ENCODE assay signal across 8 mouse cellular contexts in the genomic region with DNA sequence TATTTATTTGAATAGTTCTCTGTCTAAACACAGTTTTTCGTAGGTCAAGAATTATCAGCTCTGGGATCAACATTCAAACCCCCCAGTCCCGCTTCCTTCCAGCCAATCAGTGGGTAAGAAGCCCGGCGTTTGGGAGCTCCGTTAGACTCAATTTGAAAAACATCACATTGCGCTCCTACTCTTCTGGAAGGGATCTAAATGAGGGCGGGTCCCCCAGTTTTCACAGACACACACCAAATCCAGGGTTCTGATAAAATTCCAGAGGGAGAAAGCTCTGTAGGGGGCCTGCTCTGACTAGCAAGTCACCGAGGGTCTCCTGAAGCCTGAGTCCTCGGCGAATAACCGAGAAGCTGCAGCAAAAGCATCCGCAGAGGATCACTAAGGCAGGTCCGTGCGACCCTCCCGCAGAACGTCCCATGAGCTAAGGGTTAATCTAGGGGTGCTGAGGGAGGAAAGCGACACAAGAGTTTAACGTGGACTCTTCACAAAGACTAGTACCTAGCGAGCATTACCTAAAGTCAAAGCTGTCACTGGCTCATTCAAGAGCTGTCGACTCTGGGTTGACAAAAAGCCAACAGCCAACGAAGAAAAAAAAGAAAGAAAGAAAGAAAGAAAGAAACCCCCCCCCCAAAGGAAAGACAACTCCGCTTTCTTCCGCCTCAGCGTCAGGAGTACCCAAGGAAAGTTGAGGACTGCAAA. TPM values are rescaled to one million over a fixed set of nuclear protein-coding genes. Genes with fewer than 3 reads are reported as not detected.
A peak's percentile ranks its signal among the peaks of the same experiment; 100 is the strongest.
DNase-seq lines count a peak whose midpoint lies in the region; ATAC-seq and TF ChIP-seq lines count a peak whose summit lies in the region.

No protein-coding gene starts in this region.

- no peaks in the 10 kb centered on the region for H3K27me3 ChIP-seq in hindbrain, postnatal 0 days (ENCODE audit: insufficient read depth, low read length)
- H3K27me3 ChIP-seq in limb, embryonic 14.5 days (ENCODE audit: control insufficient read depth, insufficient read depth, low read length) = no peaks in the 10 kb centered on the region
- H3K27me3 ChIP-seq in midbrain, embryonic 16.5 days (ENCODE audit: control insufficient read depth, insufficient read depth, low read depth, low read length) = no peaks in the 10 kb centered on the region

- ATAC-seq in hindbrain, postnatal 0 days = no peak
- no peak for ATAC-seq in limb, embryonic 14.5 days (ENCODE audit: low FRiP score, low read depth)
- no peak for ATAC-seq in midbrain, embryonic 16.5 days

- H3K4me2 ChIP-seq in hindbrain, postnatal 0 days (ENCODE audit: low read depth, low read length) = peak overlapping the region; percentile 88
- peak overlapping the region; percentile 79 for H3K4me2 ChIP-seq in limb, embryonic 14.5 days (replicated peaks; ENCODE audit: low read depth, low read length, severe bottlenecking)
- peak overlapping the region; percentile 82 for H3K4me2 ChIP-seq in midbrain, embryonic 16.5 days (ENCODE audit: low read length)

- TF ChIP-seq CTCF in hindbrain, postnatal 0 days (IDR thresholded peaks at IDR 0.05; ENCODE audit: low read depth) = no peak

- no peaks in the 10 kb centered on the region for H3K36me3 ChIP-seq in hindbrain, postnatal 0 days (ENCODE audit: insufficient read depth, low read length)
- no peaks in the 10 kb centered on the region for H3K36me3 ChIP-seq in limb, embryonic 14.5 days (ENCODE audit: control insufficient read depth, insufficient read depth, low read length)
- H3K36me3 ChIP-seq in midbrain, embryonic 16.5 days (ENCODE audit: control insufficient read depth, insufficient read depth, low read length) = no peaks in the 10 kb centered on the region

- under 1% methylated on average over 24 of the region's 24 CpGs for WGBS in hindbrain, postnatal 0 days
- WGBS in limb, embryonic 14.5 days = 1% methylated on average over 24 of the region's 24 CpGs
- 0% methylated on average over 24 of the region's 24 CpGs for WGBS in midbrain, embryonic 16.5 days

- peak overlapping the region; percentile 89 for H3K4me3 ChIP-seq in hindbrain, postnatal 0 days (ENCODE audit: low read length)
- peak overlapping the region; percentile 72 for H3K4me3 ChIP-seq in limb, embryonic 14.5 days (replicated peaks; ENCODE audit: low read length)
- peak overlapping the region; percentile 85 for H3K4me3 ChIP-seq in midbrain, embryonic 16.5 days (ENCODE audit: low read depth, low read length)

- peak; percentile 4 to 45 for DNase-seq in layer of hippocampus, adult 18-20 months (ENCODE audit: low spot score in 2 of 2)
- no peak for DNase-seq in layer of hippocampus, adult 9-11 months
- peak; percentile 48 for DNase-seq in cerebellum, adult 9-11 months
- peak; percentile 36 for DNase-seq in gastrocnemius, adult 18-20 months (ENCODE audit: low spot score)
- DNase-seq in hindbrain, postnatal 0 days (ENCODE audit: low spot score) = peak; percentile 66
- peak; percentile 64 for DNase-seq in limb, embryonic 14.5 days (ENCODE audit: low spot score)
- peak; percentile 63 to 79 for DNase-seq in spleen, postnatal 4 days (ENCODE audit: low spot score in 2 of 2)

- H3K9ac ChIP-seq in hindbrain, postnatal 0 days (replicated peaks; ENCODE audit: low read length) = peak overlapping the region; percentile 75
- peak overlapping the region; percentile 95 for H3K9ac ChIP-seq in limb, embryonic 14.5 days (ENCODE audit: low read depth, low read length, severe bottlenecking)
- H3K9ac ChIP-seq in midbrain, embryonic 16.5 days (ENCODE audit: low read depth, low read length) = peak overlapping the region; percentile 77

- H3K27ac ChIP-seq in hindbrain, postnatal 0 days = peak overlapping the region; percentile 85
- H3K27ac ChIP-seq in limb, embryonic 14.5 days (replicated peaks; ENCODE audit: low read depth, low read length) = peak overlapping the region; percentile 96
- H3K27ac ChIP-seq in midbrain, embryonic 16.5 days (ENCODE audit: low read length) = peak overlapping the region; percentile 79

- peaks cover 4% of the 10 kb centered on the region; the same call in 1 of the 2 replicates for H3K4me1 ChIP-seq in hindbrain, postnatal 0 days (ENCODE audit: insufficient read depth, low read length)
- H3K4me1 ChIP-seq in limb, embryonic 14.5 days (ENCODE audit: control insufficient read depth, insufficient read depth, low read length) = 0 out of 2 replicates have a peak, but pooled peaks cover 2% of the 10 kb centered on the region
- H3K4me1 ChIP-seq in midbrain, embryonic 16.5 days (ENCODE audit: control insufficient read depth, insufficient read depth, low read length) = peaks cover 3% of the 10 kb centered on the region; the same call in 1 of the 2 replicates

- no peak for TF ChIP-seq POLR2A in limb, embryonic 14.5 days (IDR thresholded peaks at IDR 0.05; ENCODE audit: borderline replicate concordance, extremely low read depth, insufficient read depth, insufficient read length)

- no peaks in the 10 kb centered on the region for H3K9me3 ChIP-seq in hindbrain, postnatal 0 days (ENCODE audit: low read length)
- no peaks in the 10 kb centered on the region for H3K9me3 ChIP-seq in limb, embryonic 14.5 days (ENCODE audit: control insufficient read depth, low read length)
- no peaks in the 10 kb centered on the region for H3K9me3 ChIP-seq in midbrain, embryonic 16.5 days (replicated peaks; ENCODE audit: control insufficient read depth, low read length, poor library complexity, severe bottlenecking)

RNA-seq across cellular contexts. Expression of gene Kcnrg, which starts 40.1 kb away (rescaled TPM):
- total RNA-seq in layer of hippocampus, adult 18-20 months (2021) = under 1 TPM; 0.97 to 0.99 TPM
- under 1 TPM in 1 of 2 experiments, not detected in 1; 0.11 TPM for total RNA-seq in gastrocnemius, adult 18-20 months (2021)
- 1.2 and 2.5 TPM in 2 replicates for total RNA-seq in hindbrain, postnatal 0 days (2014; rRNA removed)
- polyA plus RNA-seq in hindbrain, postnatal 0 days (2015; fragmentation: Nextera tagmentation; extraction: Ambion mirVana) = 1.5 TPM in 2 replicates
- 0.23 and 0.29 TPM in 2 replicates for polyA plus RNA-seq in limb, embryonic 14.5 days (2012; rRNA removed)
- 1.2 and 1.5 TPM in 2 replicates for polyA plus RNA-seq in limb, embryonic 14.5 days (2014; fragmentation: Nextera tagmentation; extraction: Ambion mirVana)
- 3.1 and 4.0 TPM in 2 replicates for polyA plus RNA-seq in midbrain, embryonic 16.5 days (2015; fragmentation: Nextera tagmentation; extraction: Ambion mirVana)

RNA-seq across cellular contexts. Expression of gene Trim13, which starts 49.3 kb away (rescaled TPM):
- 10 to 100 TPM; 12.1 to 12.5 TPM for total RNA-seq in layer of hippocampus, adult 18-20 months (2021)
- 1 to 10 TPM; 7.5 to 8.6 TPM for total RNA-seq in gastrocnemius, adult 18-20 months (2021)
- 8.5 and 13.1 TPM in 2 replicates for total RNA-seq in hindbrain, postnatal 0 days (2014; rRNA removed)
- 28.1 and 28.6 TPM in 2 replicates for polyA plus RNA-seq in hindbrain, postnatal 0 days (2015; fragmentation: Nextera tagmentation; extraction: Ambion mirVana)
- polyA plus RNA-seq in limb, embryonic 14.5 days (2012; rRNA removed) = 10.3 and 15.6 TPM in 2 replicates
- 24.0 and 25.6 TPM in 2 replicates for polyA plus RNA-seq in limb, embryonic 14.5 days (2014; fragmentation: Nextera tagmentation; extraction: Ambion mirVana)
- 48.8 and 53.7 TPM in 2 replicates for polyA plus RNA-seq in midbrain, embryonic 16.5 days (2015; fragmentation: Nextera tagmentation; extraction: Ambion mirVana)
